Mouse (Mus musculus): ENCODE data around the gene Prickle2. TPM values are rescaled to one million over a fixed set of nuclear protein-coding genes. Genes with fewer than 3 reads are reported as not detected.

The Prickle2 gene
- polyA plus RNA-seq, 1 experiment from 2014 or later, result 7.0 TPM

- no peak overlapping the region for H3K9ac ChIP-seq (replicated peaks)
- WGBS, result 50% methylated on average over 5 of the region's 5 CpGs
- H3K4me2 ChIP-seq, result no peak overlapping the region
- no peak overlapping the region for H3K4me3 ChIP-seq (replicated peaks)
- peaks cover 18% of the 10 kb centered on the region for H3K9me3 ChIP-seq
- H3K4me1 ChIP-seq (replicated peaks), result no peaks in the 10 kb centered on the region
- ATAC-seq (ENCODE audit: insufficient number of reproducible peaks, insufficient read depth, low FRiP score, low TSS enrichment, low read depth), result no peak
- no peaks in the 10 kb centered on the region for H3K27me3 ChIP-seq
- peaks cover 4% of the 10 kb centered on the region; the same call in 1 of the 2 replicates for H3K36me3 ChIP-seq
- no peak overlapping the region for H3K27ac ChIP-seq
Measured at GRCm38 (mm10) chr6:92370896-92371295, 335.1 kb downstream of the Prickle2 start.

GRCm38 (mm10) chr6:92347278-92348028 lies 358.5 kb downstream of the Prickle2 start:
- ATAC-seq (ENCODE audit: insufficient number of reproducible peaks, insufficient read depth, low FRiP score, low TSS enrichment, low read depth), result no peak
- no peaks in the 10 kb centered on the region for H3K36me3 ChIP-seq
- no peak overlapping the region for H3K9ac ChIP-seq (replicated peaks)
- no peaks in the 10 kb centered on the region for H3K9me3 ChIP-seq
- no peaks in the 10 kb centered on the region for H3K27me3 ChIP-seq
- H3K4me3 ChIP-seq (replicated peaks), result no peak overlapping the region
- no peak overlapping the region for H3K4me2 ChIP-seq
- WGBS, result 81% methylated on average over 10 of the region's 10 CpGs
- H3K27ac ChIP-seq, result no peak overlapping the region
- no peaks in the 10 kb centered on the region for H3K4me1 ChIP-seq (replicated peaks)

GRCm38 (mm10) chr6:92346729-92347128 lies 359.2 kb downstream of the Prickle2 start:
- Histone ChIP-seq H3K27ac (no peak overlapping the region), H3K4me2 (no peak overlapping the region), H3K36me3 (no peaks in the 10 kb centered on the region), H3K4me3 (replicated peaks) (no peak overlapping the region), H3K9me3 (no peaks in the 10 kb centered on the region), H3K4me1 (replicated peaks) (no peaks in the 10 kb centered on the region), H3K27me3 (no peaks in the 10 kb centered on the region), H3K9ac (replicated peaks) (no peak overlapping the region)
- 67% methylated on average over 7 of the region's 7 CpGs for WGBS
- no peak for ATAC-seq (ENCODE audit: insufficient number of reproducible peaks, insufficient read depth, low FRiP score, low TSS enrichment, low read depth)

- Histone ChIP-seq H3K4me2 (no peak overlapping the region), H3K9ac (replicated peaks) (no peak overlapping the region), H3K4me1 (replicated peaks) (no peaks in the 10 kb centered on the region), H3K4me3 (replicated peaks) (no peak overlapping the region), H3K27me3 (no peaks in the 10 kb centered on the region), H3K36me3 (no peaks in the 10 kb centered on the region), H3K9me3 (0 out of 2 replicates have a peak, but pooled peaks cover 3% of the 10 kb centered on the region), H3K27ac (no peak overlapping the region)
- ATAC-seq (ENCODE audit: insufficient number of reproducible peaks, insufficient read depth, low FRiP score, low TSS enrichment, low read depth), result no peak
- WGBS, result 74% methylated on average over 2 of the region's 2 CpGs
Measured at GRCm38 (mm10) chr6:92345151-92345550, 360.8 kb downstream of the Prickle2 start.

GRCm38 (mm10) chr6:92344588-92344987 lies 361.4 kb downstream of the Prickle2 start:
- H3K36me3 ChIP-seq, result no peaks in the 10 kb centered on the region
- H3K27ac ChIP-seq, result no peak overlapping the region
- no peak overlapping the region for H3K4me3 ChIP-seq (replicated peaks)
- H3K27me3 ChIP-seq, result no peaks in the 10 kb centered on the region
- H3K4me2 ChIP-seq, result no peak overlapping the region
- H3K9ac ChIP-seq (replicated peaks), result no peak overlapping the region
- 0 out of 2 replicates have a peak, but pooled peaks cover 3% of the 10 kb centered on the region for H3K9me3 ChIP-seq
- ATAC-seq (ENCODE audit: insufficient number of reproducible peaks, insufficient read depth, low FRiP score, low TSS enrichment, low read depth), result no peak
- WGBS, result 88% methylated on average over 3 of the region's 3 CpGs
- no peaks in the 10 kb centered on the region for H3K4me1 ChIP-seq (replicated peaks)

Other genes starting within 250 kb of the Prickle2 start
- 0.35 TPM in 2 replicates for gene A730049H05Rik, start 110.3 kb upstream of the Prickle2 start, polyA plus RNA-seq (2016; fragmentation: Nextera tagmentation; extraction: Ambion mirVana)
- 0.05 and 0.06 TPM in 2 replicates for gene Gm15737, start 163.2 kb upstream of the Prickle2 start, polyA plus RNA-seq (2016; fragmentation: Nextera tagmentation; extraction: Ambion mirVana)
- gene Adamts9, start 237.3 kb upstream of the Prickle2 start, polyA plus RNA-seq (2016; fragmentation: Nextera tagmentation; extraction: Ambion mirVana), result 5.9 and 6.2 TPM in 2 replicates